Mouse (Mus musculus) layer of hippocampus, postnatal 36 days (tissue): ENCODE data around the gene Ascc1. TPM values are rescaled to one million over a fixed set of nuclear protein-coding genes. Genes with fewer than 3 reads are reported as not detected.

Experiments
- DNase-seq, 2 experiments: peaks; one replicate each; pipeline ENCODE4 v3.0.0; 2022
- total RNA-seq, 2 experiments: library from RNA; stranded (reverse); gene quantifications; 2 replicates each; pipeline ENCODE4 v1.2.3; 2021

Ascc1 gene
- total RNA-seq, result 10 to 100 TPM; 14.3 to 18.1 TPM

- peak; percentile 96 for DNase-seq
These were observed at the start of gene Ascc1, which contains the start of gene Anapc16 for GRCm38 (mm10) chr10:60002673-60003212. Ascc1 (plus strand) TSS chr10:60002805. Anapc16 (minus strand) TSS chr10:60003135.

GRCm38 (mm10) chr10:59953564-59954039, 49.0 kb upstream of the Ascc1 start:
- no peak for DNase-seq

- DNase-seq, result no peak
These were observed 45.9 kb upstream of the Ascc1 start for GRCm38 (mm10) chr10:59956681-59957080.

GRCm38 (mm10) chr10:59957171-59958149, 45.1 kb upstream of the Ascc1 start:
- DNase-seq, result peak in 1 of 2 experiments; percentile 73

- DNase-seq, result peak in 1 of 2 experiments; percentile 66
These were observed 44.1 kb upstream of the Ascc1 start for GRCm38 (mm10) chr10:59958458-59958857.

- DNase-seq, result no peak
These were observed 43.1 kb upstream of the Ascc1 start for GRCm38 (mm10) chr10:59959517-59959916.

- DNase-seq, result no peak
These were observed 39.0 kb upstream of the Ascc1 start for GRCm38 (mm10) chr10:59963609-59964008.

- DNase-seq, result no peak
These were observed 37.9 kb upstream of the Ascc1 start for GRCm38 (mm10) chr10:59964504-59965361.

GRCm38 (mm10) chr10:59965362-59965695, 37.3 kb upstream of the Ascc1 start:
- no peak for DNase-seq

- DNase-seq, result no peak
These were observed 36.8 kb upstream of the Ascc1 start for GRCm38 (mm10) chr10:59965788-59966187.

GRCm38 (mm10) chr10:59966743-59967142, 35.9 kb upstream of the Ascc1 start:
- DNase-seq, result no peak

GRCm38 (mm10) chr10:59967309-59967942, 35.2 kb upstream of the Ascc1 start:
- no peak for DNase-seq

- DNase-seq, result peak; percentile 77 to 83
These were observed 32.7 kb upstream of the Ascc1 start for GRCm38 (mm10) chr10:59969821-59970449.

- DNase-seq, result no peak
These were observed 32.0 kb upstream of the Ascc1 start for GRCm38 (mm10) chr10:59970450-59971062.

- DNase-seq, result no peak
These were observed 30.8 kb upstream of the Ascc1 start for GRCm38 (mm10) chr10:59971813-59972212.

GRCm38 (mm10) chr10:59972534-59972933, 30.1 kb upstream of the Ascc1 start:
- no peak for DNase-seq

GRCm38 (mm10) chr10:59972999-59973398, 29.6 kb upstream of the Ascc1 start:
- DNase-seq, result no peak

GRCm38 (mm10) chr10:59973400-59973799, 29.2 kb upstream of the Ascc1 start:
- no peak for DNase-seq

GRCm38 (mm10) chr10:59974191-59974664, 28.4 kb upstream of the Ascc1 start:
- peak; percentile 49 to 59 for DNase-seq

GRCm38 (mm10) chr10:59974786-59975185, 27.8 kb upstream of the Ascc1 start:
- DNase-seq, result no peak

GRCm38 (mm10) chr10:59977141-59977540, 25.5 kb upstream of the Ascc1 start:
- DNase-seq, result no peak
